9 mouse cellular contexts compared by ENCODE assay signal in genomic region chr16:44357571-44358268, GRCm38 (mm10). TPM values are rescaled to one million over a fixed set of nuclear protein-coding genes. Genes with fewer than 3 reads are reported as not detected.
DNase-seq lines count a peak whose midpoint lies in the region; ATAC-seq and TF ChIP-seq lines count a peak whose summit lies in the region.
"Had no signal": no experiment of that assay in that cellular context is flagged by ENCODE, and none has a peak within 500 bp of the region (broad histone marks: within the 10 kb centered on the region; RNA-seq: fewer than 3 reads in every experiment).

No protein-coding gene starts in this region.

- H3K36me3 ChIP-seq in G1E (replicated peaks), result peaks cover 42% of the 10 kb centered on the region
- H3K36me3 ChIP-seq in midbrain, embryonic 16.5 days (ENCODE audit: control insufficient read depth, insufficient read depth, low read length), result no peaks in the 10 kb centered on the region

- no peak overlapping the region for H3K4me3 ChIP-seq in G1E (ENCODE audit: low read depth, low read length)
- no peak overlapping the region for H3K4me3 ChIP-seq in midbrain, embryonic 16.5 days (ENCODE audit: low read depth, low read length)
- H3K4me3 ChIP-seq: embryonic facial prominence, embryonic 13.5 days had no signal

- no peak overlapping the region for H3K4me2 ChIP-seq in midbrain, embryonic 16.5 days (ENCODE audit: low read length)
- H3K4me2 ChIP-seq: embryonic facial prominence, embryonic 13.5 days had no signal

- H3K27ac ChIP-seq in midbrain, embryonic 16.5 days (ENCODE audit: low read length), result no peak overlapping the region
- H3K27ac ChIP-seq: embryonic facial prominence, embryonic 13.5 days had no signal

- 78% methylated on average over 4 of the region's 4 CpGs for WGBS in midbrain, embryonic 16.5 days

- TF ChIP-seq CTCF in G1E (IDR thresholded peaks at IDR 0.05; ENCODE audit: low read depth, low read length), result no peak

- H3K27me3 ChIP-seq in G1E (ENCODE audit: insufficient read depth, low read length), result no peaks in the 10 kb centered on the region
- no peaks in the 10 kb centered on the region for H3K27me3 ChIP-seq in midbrain, embryonic 16.5 days (ENCODE audit: control insufficient read depth, insufficient read depth, low read depth, low read length)
- H3K27me3 ChIP-seq: embryonic facial prominence, embryonic 13.5 days had no signal

- peak; percentile 100 for ATAC-seq in G1E (ENCODE audit: extremely low read depth, insufficient number of reproducible peaks, low FRiP score, poor library complexity, severe bottlenecking)
- peak; percentile 99 for ATAC-seq in neutrophil, adult 5-6 weeks (ENCODE audit: extremely low read depth, insufficient number of reproducible peaks, low FRiP score, poor library complexity, severe bottlenecking)
- ATAC-seq in midbrain, embryonic 16.5 days, result no peak

- DNase-seq in 3134 (ENCODE audit: extremely low read depth, insufficient read length, low spot score) (peak; percentile 33), G1E (ENCODE audit: low spot score) (peak; percentile 40)
- DNase-seq in heart, adult 8-10 months (ENCODE audit: low spot score), result peak; percentile 70
- DNase-seq in kidney, postnatal 10 days, result peak; percentile 47
- DNase-seq in right cerebral cortex, postnatal 10 days (ENCODE audit: low spot score in 2 of 2), result no peak
- DNase-seq in frontal cortex, postnatal 36 days (ENCODE audit: low spot score in 2 of 2), result no peak

- no peaks in the 10 kb centered on the region for H3K9me3 ChIP-seq in G1E (replicated peaks)
- H3K9me3 ChIP-seq in midbrain, embryonic 16.5 days (replicated peaks; ENCODE audit: control insufficient read depth, low read length, poor library complexity, severe bottlenecking), result no peaks in the 10 kb centered on the region
- H3K9me3 ChIP-seq: embryonic facial prominence, embryonic 13.5 days had no signal

- peaks cover 9% of the 10 kb centered on the region; the same call in 1 of the 2 replicates for H3K4me1 ChIP-seq in G1E (ENCODE audit: insufficient read depth, low read depth, low read length)
- H3K4me1 ChIP-seq in midbrain, embryonic 16.5 days (ENCODE audit: control insufficient read depth, insufficient read depth, low read length), result no peaks in the 10 kb centered on the region
- H3K4me1 ChIP-seq: embryonic facial prominence, embryonic 13.5 days had no signal

- H3K9ac ChIP-seq in midbrain, embryonic 16.5 days (ENCODE audit: low read depth, low read length), result no peak overlapping the region
- H3K9ac ChIP-seq: embryonic facial prominence, embryonic 13.5 days had no signal

RNA-seq across cellular contexts. Expression of gene Spice1, which starts 10.8 kb away (rescaled TPM):
- total RNA-seq in G1E (2014; fragmentation: Nextera tagmentation) (21.0 and 27.7 TPM in 2 replicates), G1E (2017) (20.9 and 24.4 TPM in 2 replicates)
- 5.7 and 5.9 TPM in 2 replicates for polyA plus RNA-seq in G1E (2012)
- total RNA-seq in heart, adult 8-10 months (2022), result 10 to 100 TPM in 1 of 4 experiments, 1 to 10 TPM in 3; 6.5 to 10.2 (median 9.0) TPM
- 26.8 and 30.1 TPM in 2 replicates for total RNA-seq in neutrophil, adult 5-6 weeks (2017)
- polyA plus RNA-seq in midbrain, embryonic 16.5 days (2015; fragmentation: Nextera tagmentation; extraction: Ambion mirVana), result 11.8 and 12.3 TPM in 2 replicates

RNA-seq across cellular contexts. Expression of gene Sidt1, which starts 24.7 kb away (rescaled TPM):
- total RNA-seq in G1E (2014; fragmentation: Nextera tagmentation), result not detected in 2 replicates
- total RNA-seq in G1E (2017), result 1.1 TPM in 1 of 2 replicates, not detected in the other
- not detected in 2 replicates for polyA plus RNA-seq in G1E (2012)
- under 1 TPM; 0.37 to 0.49 (median 0.41) TPM for total RNA-seq in heart, adult 8-10 months (2022)
- total RNA-seq in neutrophil, adult 5-6 weeks (2017), result 20.4 and 30.5 TPM in 2 replicates
- 11.2 and 11.9 TPM in 2 replicates for polyA plus RNA-seq in midbrain, embryonic 16.5 days (2015; fragmentation: Nextera tagmentation; extraction: Ambion mirVana)

RNA-seq across cellular contexts. Expression of gene Cfap44, which starts 36.9 kb away (rescaled TPM):
- total RNA-seq in G1E (2014; fragmentation: Nextera tagmentation) (not detected in 2 replicates), G1E (2017) (0.12 and 0.22 TPM in 2 replicates)
- polyA plus RNA-seq in G1E (2012), result not detected in 2 replicates
- total RNA-seq in heart, adult 8-10 months (2022), result not detected
- total RNA-seq in neutrophil, adult 5-6 weeks (2017), result not detected in 2 replicates
- 6.5 and 7.0 TPM in 2 replicates for polyA plus RNA-seq in midbrain, embryonic 16.5 days (2015; fragmentation: Nextera tagmentation; extraction: Ambion mirVana)

Comparison
In these comparisons a context has a peak if more than half of its experiments do, and no peak if none do; other contexts are left out.
1. DNase-seq: peak in 3134 (single experiment), G1E (single experiment), heart, adult 8-10 months (single experiment) and kidney, postnatal 10 days (single experiment); none in right cerebral cortex, postnatal 10 days (0 of 2) and frontal cortex, postnatal 36 days (0 of 2).